Mouse (Mus musculus): ENCODE results near the gene Pir. TPM values are rescaled to one million over a fixed set of nuclear protein-coding genes. Genes with fewer than 3 reads are reported as not detected.

The Pir gene
- total and polyA plus RNA-seq, 3 experiments = not detected

DNA sequence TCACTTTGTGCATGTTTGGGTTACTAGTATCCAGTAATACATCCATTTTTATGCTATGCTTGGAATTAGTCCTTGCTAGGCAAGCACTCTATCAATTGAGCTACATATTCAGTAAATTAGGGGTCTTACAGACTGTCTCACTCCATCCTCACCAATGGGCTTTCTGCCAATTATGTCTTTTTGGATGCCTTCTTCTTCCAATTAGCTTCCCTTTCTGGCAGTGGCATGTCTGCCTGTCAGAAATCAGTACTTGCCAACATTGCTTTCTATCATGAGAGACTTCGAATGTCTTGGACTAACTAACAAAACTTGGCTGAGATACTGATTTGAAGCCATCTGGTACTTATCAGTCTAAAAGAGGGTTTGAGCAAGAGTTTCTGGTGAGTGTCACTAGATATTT lies 44.7 kb downstream of the Pir start:
- Histone ChIP-seq H3K4me3 (replicated peaks in 1 of 3; ENCODE audit: low read depth in 2 of 3, low read length in 2 of 3, poor library complexity in 1 of 3) (no peak overlapping the region), H3K27me3 (replicated peaks) (no peaks in the 10 kb centered on the region), H3K36me3 (replicated peaks in 1 of 2; ENCODE audit: control insufficient read depth in 1 of 2, insufficient read depth in 1 of 2, low read length in 1 of 2) (no peaks in the 10 kb centered on the region), H3K79me2 (replicated peaks; ENCODE audit: control insufficient read depth, extremely low read depth, insufficient read depth, poor library complexity, severe bottlenecking) (no peaks in the 10 kb centered on the region), H3K4me2 (ENCODE audit: insufficient read depth, low read depth, poor library complexity, severe bottlenecking) (no peak overlapping the region), H3K27ac (ENCODE audit: insufficient read depth, low read depth) (no peak overlapping the region), H3K9me3 (replicated peaks; ENCODE audit: low read length) (no peaks in the 10 kb centered on the region), H3K4me1 (ENCODE audit: control insufficient read depth in 1 of 2, insufficient read depth in 2 of 2) (no peaks in the 10 kb centered on the region), H3K9ac (ENCODE audit: insufficient read depth, low read depth) (no peak overlapping the region)
- dilution Hi-C loops (cut with MboI; ENCODE audit: extremely low pct_ligation_motif_present, extremely low pct_unique_long_range_greater_than_20kb, low sequenced_read_pairs) = no loop called here
- DNase-seq (ENCODE audit: extremely low read depth) = no peak
- in situ Hi-C loops (cut with MboI; ENCODE audit: low pct_ligation_motif_present, low pct_unique_long_range_greater_than_20kb, low sequenced_read_pairs) = no loop called here
- TF ChIP-seq MYC (IDR thresholded peaks at IDR 0.05; ENCODE audit: low read depth, low read length) (no peak), SIN3A (IDR thresholded peaks at IDR 0.05; ENCODE audit: low read length) (no peak), ZMIZ1 (IDR thresholded peaks at IDR 0.05; ENCODE audit: low read depth, low read length) (no peak), TCF12 (IDR thresholded peaks at IDR 0.05; ENCODE audit: low read depth, low read length) (no peak), RCOR1 (conservative IDR thresholded peaks at IDR 0.05; ENCODE audit: low read depth, low read length) (no peak), HCFC1 (IDR thresholded peaks at IDR 0.05; ENCODE audit: low read depth, low read length) (no peak), USF2 (conservative IDR thresholded peaks at IDR 0.05; ENCODE audit: low read depth, low read length) (no peak), ZKSCAN1 (IDR thresholded peaks at IDR 0.05; ENCODE audit: borderline replicate concordance, low read depth, low read length) (no peak), PAX5 (IDR thresholded peaks at IDR 0.05; ENCODE audit: low read length) (no peak), MAFK (IDR thresholded peaks at IDR 0.05; ENCODE audit: insufficient replicate concordance, low read length) (no peak)

- Histone ChIP-seq H3K4me2 (ENCODE audit: insufficient read depth, low read depth, poor library complexity, severe bottlenecking) (no peak overlapping the region), H3K36me3 (replicated peaks in 1 of 2; ENCODE audit: control insufficient read depth in 1 of 2, insufficient read depth in 1 of 2, low read length in 1 of 2) (no peaks in the 10 kb centered on the region)
Measured at GRCm38 (mm10) chrX:164318554-164318953, 49.4 kb downstream of the Pir start.

GRCm38 (mm10) chrX:164320031-164320430 lies 50.9 kb downstream of the Pir start:
- Histone ChIP-seq H3K27ac (ENCODE audit: insufficient read depth, low read depth) (no peak overlapping the region), H3K79me2 (replicated peaks; ENCODE audit: control insufficient read depth, extremely low read depth, insufficient read depth, poor library complexity, severe bottlenecking) (no peaks in the 10 kb centered on the region), H3K9me3 (replicated peaks; ENCODE audit: low read length) (no peaks in the 10 kb centered on the region), H3K9ac (ENCODE audit: insufficient read depth, low read depth) (no peak overlapping the region), H3K4me3 (replicated peaks in 1 of 3; ENCODE audit: low read depth in 2 of 3, low read length in 2 of 3, poor library complexity in 1 of 3) (no peak overlapping the region), H3K27me3 (replicated peaks) (no peaks in the 10 kb centered on the region), H3K36me3 (replicated peaks in 1 of 2; ENCODE audit: control insufficient read depth in 1 of 2, insufficient read depth in 1 of 2, low read length in 1 of 2) (no peaks in the 10 kb centered on the region), H3K4me2 (ENCODE audit: insufficient read depth, low read depth, poor library complexity, severe bottlenecking) (no peak overlapping the region), H3K4me1 (ENCODE audit: control insufficient read depth in 1 of 2, insufficient read depth in 2 of 2) (no peaks in the 10 kb centered on the region)
- no peak for DNase-seq (ENCODE audit: extremely low read depth)
- in situ Hi-C loops (cut with MboI; ENCODE audit: low pct_ligation_motif_present, low pct_unique_long_range_greater_than_20kb, low sequenced_read_pairs) = no loop called here
- TF ChIP-seq ZKSCAN1 (IDR thresholded peaks at IDR 0.05; ENCODE audit: borderline replicate concordance, low read depth, low read length) (no peak), IRF4 (IDR thresholded peaks at IDR 0.05; ENCODE audit: low read depth, low read length) (no peak), CHD1 (IDR thresholded peaks at IDR 0.05; ENCODE audit: low read depth, low read length) (no peak), SIN3A (IDR thresholded peaks at IDR 0.05; ENCODE audit: low read length) (no peak), JUND (conservative IDR thresholded peaks at IDR 0.05; ENCODE audit: low read depth, low read length) (no peak), UBTF (IDR thresholded peaks at IDR 0.05; ENCODE audit: low read depth, low read length) (no peak), NELFE (IDR thresholded peaks at IDR 0.05; ENCODE audit: low read depth, low read length) (no peak)
- dilution Hi-C loops (cut with MboI; ENCODE audit: extremely low pct_ligation_motif_present, extremely low pct_unique_long_range_greater_than_20kb, low sequenced_read_pairs) = no loop called here

More at GRCm38 (mm10) chrX:164318554-164318953, 49.4 kb downstream of the Pir start:
- H3K4me3 ChIP-seq (replicated peaks in 1 of 3; ENCODE audit: low read depth in 2 of 3, low read length in 2 of 3, poor library complexity in 1 of 3) = no peak overlapping the region
- dilution Hi-C loops (cut with MboI; ENCODE audit: extremely low pct_ligation_motif_present, extremely low pct_unique_long_range_greater_than_20kb, low sequenced_read_pairs) = no loop called here
- H3K27ac ChIP-seq (ENCODE audit: insufficient read depth, low read depth) = no peak overlapping the region
- no peaks in the 10 kb centered on the region for H3K27me3 ChIP-seq (replicated peaks)
- no peaks in the 10 kb centered on the region for H3K9me3 ChIP-seq (replicated peaks; ENCODE audit: low read length)
- TF ChIP-seq MEF2A (IDR thresholded peaks at IDR 0.05; ENCODE audit: borderline replicate concordance, low read depth, low read length) = no peak
- TF ChIP-seq ZKSCAN1 (IDR thresholded peaks at IDR 0.05; ENCODE audit: borderline replicate concordance, low read depth, low read length) = no peak
- no peak for TF ChIP-seq MAZ (IDR thresholded peaks at IDR 0.05; ENCODE audit: low read depth, low read length)
- TF ChIP-seq NRF1 (IDR thresholded peaks at IDR 0.05; ENCODE audit: low read depth, low read length) = no peak
- TF ChIP-seq RAD21 (IDR thresholded peaks at IDR 0.05; ENCODE audit: low read depth, low read length) = no peak
- TF ChIP-seq SIN3A (IDR thresholded peaks at IDR 0.05; ENCODE audit: low read length) = no peak
- no peak for TF ChIP-seq RCOR1 (conservative IDR thresholded peaks at IDR 0.05; ENCODE audit: low read depth, low read length)
- no peak for TF ChIP-seq POLR2A (IDR thresholded peaks at IDR 0.05; ENCODE audit: low read depth, low read length)
- no peak for TF ChIP-seq E2F4 (IDR thresholded peaks at IDR 0.05; ENCODE audit: insufficient replicate concordance, low read depth, low read length)
- TF ChIP-seq MAX (IDR thresholded peaks at IDR 0.05; ENCODE audit: low read length) = no peak
- no peak overlapping the region for H3K9ac ChIP-seq (ENCODE audit: insufficient read depth, low read depth)
- H3K79me2 ChIP-seq (replicated peaks; ENCODE audit: control insufficient read depth, extremely low read depth, insufficient read depth, poor library complexity, severe bottlenecking) = no peaks in the 10 kb centered on the region
- in situ Hi-C loops (cut with MboI; ENCODE audit: low pct_ligation_motif_present, low pct_unique_long_range_greater_than_20kb, low sequenced_read_pairs) = no loop called here
- no peak for DNase-seq (ENCODE audit: extremely low read depth)
- H3K4me1 ChIP-seq (ENCODE audit: control insufficient read depth in 1 of 2, insufficient read depth in 2 of 2) = no peaks in the 10 kb centered on the region
